Mouse (Mus musculus) left cerebral cortex, adult 6 months (tissue): ENCODE measurements around the gene Prim1. TPM values are rescaled to one million over a fixed set of nuclear protein-coding genes. Genes with fewer than 3 reads are reported as not detected.

Experiments used
- long read RNA-seq, 2 experiments: library from polyadenylated mRNA; unstranded; transcript quantifications; one replicate each; pipeline ENCODE4 v2.0.0; 2019 to 2020
- polyA plus RNA-seq: library from polyadenylated mRNA; unstranded; fragments of <200 nt; fragmentation: Nextera tagmentation; gene quantifications from 2 replicates; pipeline ENCODE4 v1.2.3, GENCODE M21; 2021

The Prim1 gene
- polyA plus RNA-seq = 9.5 and 9.8 TPM in 2 replicates
- long read RNA-seq, experiment 1, transcript Prim1-201 (13 exons, 1,583 nt) = major isoform, 46 of 50 reads
- long read RNA-seq, experiment 1, partial matches to known transcripts = 0 of 50 reads
- long read RNA-seq, experiment 1, other reads (novel, unspliced or antisense) = 4 of 50 reads
- long read RNA-seq, experiment 2, transcript Prim1-201 (13 exons, 1,583 nt) = major isoform, 6 of 13 reads
- long read RNA-seq, experiment 2, partial matches to known transcripts = 6 of 13 reads
- long read RNA-seq, experiment 2, other reads (novel, unspliced or antisense) = 1 of 13 reads

GRCm38 (mm10) chr10:128015068-128015934 lies at the start of gene Prim1:
Gene Prim1 (plus strand): TSS chr10:128015168.

GRCm38 (mm10) chr10:128007446-128007845 lies 7.5 kb upstream of the Prim1 start, which contains the start of gene Hsd17b6:
Gene Hsd17b6 (minus strand): TSS chr10:128007611.

GRCm38 (mm10) chr10:128058601-128059151 lies 43.7 kb downstream of the Prim1 start, which contains the start of gene Ptges3:
Gene Ptges3 (plus strand): TSS chr10:128058954.

Other genes with a start within 250 kb of the Prim1 start
- gene Rdh9, start 238.8 kb upstream of the Prim1 start, polyA plus RNA-seq = 0.15 and 0.16 TPM in 2 replicates
- gene Rdh16, start 214.0 kb upstream of the Prim1 start, polyA plus RNA-seq = not detected in 2 replicates
- not detected in 2 replicates for gene Rdh19, start 165.2 kb upstream of the Prim1 start, polyA plus RNA-seq
- gene Rdh16f2, start 148.7 kb upstream of the Prim1 start, polyA plus RNA-seq = not detected in 2 replicates
- gene Rdh7, start 126.4 kb upstream of the Prim1 start, polyA plus RNA-seq = not detected in 2 replicates
- gene Sdr9c7, start 116.7 kb upstream of the Prim1 start, polyA plus RNA-seq = 0.05 TPM in 1 of 2 replicates, not detected in the other
- gene Hsd17b6, start 7.6 kb upstream of the Prim1 start, polyA plus RNA-seq = not detected in 2 replicates
- 767 and 841 TPM in 2 replicates for gene Naca, start 20.4 kb downstream of the Prim1 start, polyA plus RNA-seq
- 207 and 248 TPM in 2 replicates for gene Ptges3, start 43.8 kb downstream of the Prim1 start, polyA plus RNA-seq
- gene Atp5b, start 68.1 kb downstream of the Prim1 start, polyA plus RNA-seq = 1,781 and 2,018 TPM in 2 replicates
- 3.8 and 4.4 TPM in 2 replicates for gene Baz2a, start 76.4 kb downstream of the Prim1 start, polyA plus RNA-seq
- gene Rbms2, start 165.1 kb downstream of the Prim1 start, polyA plus RNA-seq = 3.7 and 5.3 TPM in 2 replicates
- 24.5 and 25.7 TPM in 2 replicates for gene Gls2, start 179.3 kb downstream of the Prim1 start, polyA plus RNA-seq
- 9.1 and 11.8 TPM in 2 replicates for gene Spryd4, start 196.6 kb downstream of the Prim1 start, polyA plus RNA-seq
- not detected in 2 replicates for gene Mip, start 210.7 kb downstream of the Prim1 start, polyA plus RNA-seq
- gene Timeless, start 216.9 kb downstream of the Prim1 start, polyA plus RNA-seq = 3.0 and 4.9 TPM in 2 replicates
- gene Apon, start 238.9 kb downstream of the Prim1 start, polyA plus RNA-seq = not detected in 2 replicates